Mouse (Mus musculus) left cerebral cortex, postnatal 4 days (tissue): ENCODE results near the gene Olfr1510. TPM values are rescaled to one million over a fixed set of nuclear protein-coding genes. Genes with fewer than 3 reads are reported as not detected.
"Not testable (repeated sequence)": the region's sequence is repeated elsewhere in the genome, so short reads cannot be mapped to it uniquely, and the experiment has no call there.

Experiments used
- DNase-seq: peaks from one replicate; pipeline ENCODE4 v3.0.0-alpha.2; 2022
- intact Hi-C: fragments of 180-260 bp; cut with DNase I; formaldehyde crosslinking; loops from one replicate; pipeline ENCODE4 v1.15.1; 2025
- total RNA-seq, 2 experiments: library from RNA; stranded (reverse); gene quantifications; 2 replicates each; pipeline ENCODE4 v1.2.3; 2021

Olfr1510 gene
- not detected for total RNA-seq

- intact Hi-C loops, result no loop called here
- no peak for DNase-seq
These were observed at the start of gene Olfr1510 for GRCm38 (mm10) chr14:52414273-52414672. Gene Olfr1510, minus strand, starts transcription at chr14:52414373.

GRCm38 (mm10) chr14:52461928-52462327 is 47.8 kb upstream of the Olfr1510 start:
- intact Hi-C loops, result no loop called here
- DNase-seq, result no peak

- intact Hi-C loops, result no loop called here
- no peak for DNase-seq
These were observed 37.0 kb upstream of the Olfr1510 start for GRCm38 (mm10) chr14:52451138-52451537.

- no peak for DNase-seq
- intact Hi-C loops, result no loop called here
These were observed 28.5 kb upstream of the Olfr1510 start, which contains the start of gene Olfr1509 for GRCm38 (mm10) chr14:52442690-52443089. Gene Olfr1509, plus strand, starts transcription at chr14:52442990.

- intact Hi-C loops, result no loop called here
- DNase-seq, result no peak
These were observed 13.5 kb upstream of the Olfr1510 start for GRCm38 (mm10) chr14:52427686-52428085.

- intact Hi-C loops, result not testable (repeated sequence)
These were observed 3.8 kb downstream of the Olfr1510 start for GRCm38 (mm10) chr14:52410142-52410919.

GRCm38 (mm10) chr14:52397279-52397678 is 16.9 kb downstream of the Olfr1510 start, which contains the start of gene Olfr1511:
Gene Olfr1511, minus strand, starts transcription at chr14:52397379.
- intact Hi-C loops, result no loop called here
- no peak for DNase-seq

More at GRCm38 (mm10) chr14:52410142-52410919, 3.8 kb downstream of the Olfr1510 start:
- DNase-seq, result not testable (repeated sequence)

- DNase-seq, intact Hi-C loops: not testable (repeated sequence)
These were observed 23.9 kb downstream of the Olfr1510 start for GRCm38 (mm10) chr14:52390084-52390848.

- intact Hi-C loops, result no loop called here
- DNase-seq, result no peak
These were observed 35.1 kb downstream of the Olfr1510 start, which contains the start of gene Olfr1512 for GRCm38 (mm10) chr14:52379068-52379467. Gene Olfr1512, minus strand, starts transcription at chr14:52379168.

GRCm38 (mm10) chr14:52368741-52369140 is 45.4 kb downstream of the Olfr1510 start:
- intact Hi-C loops, result no loop called here
- DNase-seq, result no peak

Other genes with a start within 250 kb of the Olfr1510 start
- gene Supt16, start 217.0 kb downstream of the Olfr1510 start, total RNA-seq, result 10 to 100 TPM; 71.3 to 73.2 TPM
- 100 to 1,000 TPM; 142 to 154 TPM for gene Chd8, start 156.6 kb downstream of the Olfr1510 start, total RNA-seq
- 10 to 100 TPM; 48.0 to 56.4 TPM for gene Tox4, start 135.2 kb downstream of the Olfr1510 start, total RNA-seq
- gene Rab2b, start 134.8 kb downstream of the Olfr1510 start, total RNA-seq, result 10 to 100 TPM; 38.3 to 40.8 TPM
- 10 to 100 TPM; 39.2 to 47.4 TPM for gene Mettl3, start 109.2 kb downstream of the Olfr1510 start, total RNA-seq
- gene Sall2, start 85.6 kb downstream of the Olfr1510 start, total RNA-seq, result 10 to 100 TPM; 45.9 to 48.7 TPM
- not detected for gene Olfr1513, start 58.0 kb downstream of the Olfr1510 start, total RNA-seq
- gene Olfr1512, start 35.2 kb downstream of the Olfr1510 start, total RNA-seq, result not detected
- not detected for gene Olfr1511, start 17.0 kb downstream of the Olfr1510 start, total RNA-seq
- not detected for gene Olfr1509, start 28.6 kb upstream of the Olfr1510 start, total RNA-seq
- gene Olfr1508, start 53.1 kb upstream of the Olfr1510 start, total RNA-seq, result not detected
- gene Olfr1507, start 81.4 kb upstream of the Olfr1510 start, total RNA-seq, result not detected